Mouse (Mus musculus): ENCODE data around the gene Zzz3. TPM values are rescaled to one million over a fixed set of nuclear protein-coding genes. Genes with fewer than 3 reads are reported as not detected.

Gene Zzz3
- 10 to 100 TPM; 21.5 to 24.3 TPM for total RNA-seq (2023)

GRCm38 (mm10) chr3:152395350-152396277, at the start of gene Zzz3:
TSS of gene Zzz3 (plus strand) at chr3:152395473.

GRCm38 (mm10) chr3:152345732-152346632, 49.3 kb upstream of the Zzz3 start, which contains the start of gene Usp33:
TSS of gene Usp33 (plus strand) at chr3:152346478.

Other genes starting within 250 kb of the Zzz3 start
- not detected for gene Gipc2, start 229.2 kb upstream of the Zzz3 start, total RNA-seq (2023)
- gene Dnajb4, start 185.2 kb upstream of the Zzz3 start, total RNA-seq (2023): 10 to 100 TPM; 16.2 to 20.5 TPM
- 10 to 100 TPM; 59.7 to 69.1 TPM for gene Fubp1, start 185.1 kb upstream of the Zzz3 start, total RNA-seq (2023)
- gene Nexn, start 129.1 kb upstream of the Zzz3 start, total RNA-seq (2023): not detected
- 1 to 10 TPM; 4.5 to 6.6 TPM for gene Miga1, start 55.1 kb upstream of the Zzz3 start, total RNA-seq (2023)
- 10 to 100 TPM; 51.4 to 57.1 TPM for gene Usp33, start 49.0 kb upstream of the Zzz3 start, total RNA-seq (2023)